Mouse (Mus musculus): ENCODE results near the gene Klrb1a. TPM values are rescaled to one million over a fixed set of nuclear protein-coding genes. Genes with fewer than 3 reads are reported as not detected.
A peak's percentile ranks its signal among the peaks of the same experiment; 100 is the strongest.
"Not testable (repeated sequence)": the region's sequence is repeated elsewhere in the genome, so short reads cannot be mapped to it uniquely, and the experiment has no call there.

Klrb1a gene
- polyA plus RNA-seq, 1 experiment from 2014 or later = not detected

- H3K4me3 ChIP-seq; H3K27me3 ChIP-seq (ENCODE audit: low read depth, poor library complexity, severe bottlenecking); H3K36me3 ChIP-seq; H3K27ac ChIP-seq; H3K4me1 ChIP-seq; H3K9me3 ChIP-seq (replicated peaks); DNase-seq (ENCODE audit: low spot score): not testable (repeated sequence)
- whole genome bisulfite sequencing = 76% methylated on average over 15 of the region's 15 CpGs
Observed at GRCm38 (mm10) chr6:128630912-128631905, 7.9 kb upstream of the Klrb1a start.

- peak; percentile 47 for DNase-seq (ENCODE audit: low spot score)
- not testable (repeated sequence) for H3K4me3 ChIP-seq; H3K27me3 ChIP-seq (ENCODE audit: low read depth, poor library complexity, severe bottlenecking); H3K4me1 ChIP-seq; H3K36me3 ChIP-seq; H3K27ac ChIP-seq; H3K9me3 ChIP-seq (replicated peaks)
- WGBS = 59% methylated on average over 13 of the region's 13 CpGs
Observed at GRCm38 (mm10) chr6:128629771-128630739, 6.7 kb upstream of the Klrb1a start.

- not testable (repeated sequence) for H3K27me3 ChIP-seq (ENCODE audit: low read depth, poor library complexity, severe bottlenecking); H3K4me3 ChIP-seq; H3K4me1 ChIP-seq; H3K27ac ChIP-seq; H3K36me3 ChIP-seq; H3K9me3 ChIP-seq (replicated peaks); DNase-seq (ENCODE audit: low spot score)
- 84% methylated on average over 6 of the region's 6 CpGs for WGBS
Observed at GRCm38 (mm10) chr6:128625246-128625645, 1.9 kb upstream of the Klrb1a start.

GRCm38 (mm10) chr6:128624425-128624824, 1.1 kb upstream of the Klrb1a start:
- DNase-seq (ENCODE audit: low spot score) = no peak
- no peaks in the 10 kb centered on the region for H3K27me3 ChIP-seq (ENCODE audit: low read depth, poor library complexity, severe bottlenecking)
- peaks cover 3% of the 10 kb centered on the region; the same call in 1 of the 2 replicates for H3K4me1 ChIP-seq
- no peaks in the 10 kb centered on the region for H3K36me3 ChIP-seq
- 88% methylated on average over 4 of the region's 4 CpGs for WGBS
- no peaks in the 10 kb centered on the region for H3K9me3 ChIP-seq (replicated peaks)
- H3K4me3 ChIP-seq = no peak overlapping the region
- H3K27ac ChIP-seq = no peak overlapping the region

- 93% methylated on average over 2 of the region's 2 CpGs for WGBS
- Histone ChIP-seq H3K27me3 (ENCODE audit: low read depth, poor library complexity, severe bottlenecking) (no peaks in the 10 kb centered on the region), H3K36me3 (no peaks in the 10 kb centered on the region)
Observed at GRCm38 (mm10) chr6:128622733-128623132, 600 bp downstream of the Klrb1a start.

GRCm38 (mm10) chr6:128606350-128606749, 17.0 kb downstream of the Klrb1a start:
- WGBS = 67% methylated on average over 9 of the region's 9 CpGs
- no peaks in the 10 kb centered on the region for H3K27me3 ChIP-seq (ENCODE audit: low read depth, poor library complexity, severe bottlenecking)

More at GRCm38 (mm10) chr6:128622733-128623132, 600 bp downstream of the Klrb1a start:
- DNase-seq (ENCODE audit: low spot score) = no peak
- Histone ChIP-seq H3K4me1 (peaks cover 1% of the 10 kb centered on the region; the same call in 1 of the 2 replicates), H3K27ac (no peak overlapping the region), H3K9me3 (replicated peaks) (no peaks in the 10 kb centered on the region), H3K4me3 (no peak overlapping the region)

GRCm38 (mm10) chr6:128604512-128604911, 18.8 kb downstream of the Klrb1a start:
- Histone ChIP-seq H3K9me3 (replicated peaks) (no peaks in the 10 kb centered on the region), H3K4me3 (no peak overlapping the region), H3K27me3 (ENCODE audit: low read depth, poor library complexity, severe bottlenecking) (no peaks in the 10 kb centered on the region), H3K27ac (no peak overlapping the region), H3K4me1 (no peaks in the 10 kb centered on the region), H3K36me3 (no peaks in the 10 kb centered on the region)
- WGBS = 41% methylated on average over 5 of the region's 5 CpGs
- no peak for DNase-seq (ENCODE audit: low spot score)

More at GRCm38 (mm10) chr6:128606350-128606749, 17.0 kb downstream of the Klrb1a start:
- Histone ChIP-seq H3K4me3 (no peak overlapping the region), H3K27ac (no peak overlapping the region), H3K4me1 (no peaks in the 10 kb centered on the region), H3K9me3 (replicated peaks) (no peaks in the 10 kb centered on the region), H3K36me3 (no peaks in the 10 kb centered on the region)
- DNase-seq (ENCODE audit: low spot score) = no peak

- H3K36me3 ChIP-seq = no peaks in the 10 kb centered on the region
- H3K27me3 ChIP-seq (ENCODE audit: low read depth, poor library complexity, severe bottlenecking) = no peaks in the 10 kb centered on the region
- H3K4me1 ChIP-seq = no peaks in the 10 kb centered on the region
- 66% methylated on average over 10 of the region's 10 CpGs for WGBS
- no peak overlapping the region for H3K27ac ChIP-seq
- DNase-seq (ENCODE audit: low spot score) = no peak
- H3K9me3 ChIP-seq (replicated peaks) = no peaks in the 10 kb centered on the region
- H3K4me3 ChIP-seq = no peak overlapping the region
Observed at GRCm38 (mm10) chr6:128602463-128603201, 20.7 kb downstream of the Klrb1a start.

GRCm38 (mm10) chr6:128602026-128602425, 21.3 kb downstream of the Klrb1a start:
- Histone ChIP-seq H3K9me3 (replicated peaks) (no peaks in the 10 kb centered on the region), H3K27me3 (ENCODE audit: low read depth, poor library complexity, severe bottlenecking) (no peaks in the 10 kb centered on the region), H3K4me3 (no peak overlapping the region), H3K4me1 (peaks cover 3% of the 10 kb centered on the region), H3K36me3 (no peaks in the 10 kb centered on the region), H3K27ac (no peak overlapping the region)
- DNase-seq (ENCODE audit: low spot score) = no peak
- WGBS = 78% methylated on average over 3 of the region's 3 CpGs

- Histone ChIP-seq H3K9me3 (replicated peaks) (no peaks in the 10 kb centered on the region), H3K27me3 (ENCODE audit: low read depth, poor library complexity, severe bottlenecking) (no peaks in the 10 kb centered on the region), H3K4me1 (peaks cover 6% of the 10 kb centered on the region), H3K36me3 (no peaks in the 10 kb centered on the region), H3K4me3 (no peak overlapping the region), H3K27ac (no peak overlapping the region)
- WGBS = 66% methylated on average over 4 of the region's 4 CpGs
- DNase-seq (ENCODE audit: low spot score) = no peak
Observed at GRCm38 (mm10) chr6:128599555-128599954, 23.8 kb downstream of the Klrb1a start.

GRCm38 (mm10) chr6:128598256-128599047, 24.9 kb downstream of the Klrb1a start:
- no peak overlapping the region for H3K4me3 ChIP-seq
- H3K4me1 ChIP-seq = peaks cover 6% of the 10 kb centered on the region
- no peaks in the 10 kb centered on the region for H3K27me3 ChIP-seq (ENCODE audit: low read depth, poor library complexity, severe bottlenecking)
- no peak overlapping the region for H3K27ac ChIP-seq
- H3K9me3 ChIP-seq (replicated peaks) = no peaks in the 10 kb centered on the region
- 56% methylated on average over 2 of the region's 2 CpGs for WGBS
- no peaks in the 10 kb centered on the region for H3K36me3 ChIP-seq
- DNase-seq (ENCODE audit: low spot score) = no peak
